Mouse (Mus musculus) megakaryocyte progenitor cell, adult 5-6 weeks (primary cell): ENCODE measurements around the gene Tarsl2. TPM values are rescaled to one million over a fixed set of nuclear protein-coding genes. Genes with fewer than 3 reads are reported as not detected.

Experiments
- ATAC-seq: replicated peaks from 2 replicates; pipeline ENCODE4 v1.8.0; 2016; ENCODE audit warnings: mild to moderate bottlenecking, moderate TSS enrichment, inconsistent platforms; ENCODE audit not compliant: poor library complexity
- total RNA-seq, 2 experiments: library from RNA; stranded (forward) in 1 of 2; stranded (reverse) in 1 of 2; fragments of 157-497, 149-512 nt in 1 of 2; fragments of 200-1000 nt in 1 of 2; gene quantifications; 2 replicates each; pipeline versions ENCODE4 v1.2.3 to v1.2.4; 2015 to 2017

The Tarsl2 gene
- total RNA-seq, 2 experiments from 2014 or later: 13.2 to 19.6 TPM

DNA sequence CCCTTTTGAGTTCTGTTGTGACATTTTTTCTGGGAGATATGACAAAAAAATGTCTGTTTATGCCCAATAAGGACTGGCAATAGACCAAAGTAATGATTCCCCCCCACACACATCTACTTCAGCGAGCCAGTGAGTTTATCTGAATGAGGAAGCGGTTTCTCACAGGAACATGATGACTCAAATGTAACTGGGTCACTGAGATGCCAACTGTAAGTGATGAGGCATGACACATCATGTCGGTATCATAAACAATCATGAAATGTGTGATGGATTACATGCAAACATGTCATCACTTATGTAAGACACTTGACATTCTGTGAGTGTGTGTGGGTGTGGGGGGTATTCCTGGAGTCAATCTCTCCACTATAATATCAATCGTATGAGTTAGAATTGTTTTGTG is 69.6 kb downstream of the Tarsl2 start:
- peak; percentile 85 for ATAC-seq

GRCm38 (mm10) chr7:65734024-65734423 is 89.3 kb downstream of the Tarsl2 start:
- ATAC-seq: no peak

- ATAC-seq: no peak
These were observed 90.6 kb downstream of the Tarsl2 start for GRCm38 (mm10) chr7:65735261-65735660.

DNA sequence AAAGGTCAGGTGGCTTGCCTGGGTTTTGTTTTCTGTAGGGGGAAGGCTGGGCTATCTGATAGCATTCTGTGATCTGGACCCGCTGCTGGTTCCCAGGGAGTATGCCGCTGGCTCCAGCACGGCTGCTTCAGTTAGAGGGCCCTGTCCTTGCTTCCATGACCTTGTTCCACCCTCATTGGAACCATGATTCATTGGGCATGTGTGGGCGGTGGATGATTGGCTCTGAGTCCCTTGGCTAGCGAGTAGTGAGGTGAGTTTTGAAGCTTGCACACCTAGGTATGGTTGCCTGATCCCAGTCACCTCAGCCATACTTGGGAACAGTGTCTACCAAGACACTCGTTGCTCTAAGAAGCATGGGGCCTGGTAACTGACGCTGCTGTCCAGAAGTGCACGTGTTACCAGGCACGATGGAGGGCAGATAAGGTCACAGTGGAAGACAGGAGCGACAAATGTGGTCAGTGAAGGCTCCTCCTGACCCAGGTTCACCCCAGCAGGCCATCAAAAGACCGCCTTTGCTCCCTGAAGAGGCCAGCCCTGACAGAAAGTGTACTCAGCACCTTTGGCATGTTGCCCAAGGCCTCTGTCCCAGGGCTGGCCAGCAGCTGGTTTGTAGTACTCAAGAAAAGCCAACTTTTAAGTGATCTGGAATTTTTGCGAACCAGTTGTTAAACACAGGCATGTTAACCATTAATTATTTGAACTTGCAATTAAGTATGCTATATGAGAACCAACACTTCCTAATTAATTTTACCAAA is 92.8 kb downstream of the Tarsl2 start:
- no peak for ATAC-seq

Other genes with a start within 250 kb of the Tarsl2 start
- gene Tjp1, start 117.1 kb upstream of the Tarsl2 start, total RNA-seq (2015): 1.4 TPM in 2 replicates
- gene Tjp1, start 117.1 kb upstream of the Tarsl2 start, total RNA-seq (2017): 0.71 and 4.8 TPM in 2 replicates
- 27.1 and 40.3 TPM in 2 replicates for gene Tm2d3, start 46.3 kb downstream of the Tarsl2 start, total RNA-seq (2015)
- 79.9 and 81.4 TPM in 2 replicates for gene Tm2d3, start 46.3 kb downstream of the Tarsl2 start, total RNA-seq (2017)
- not detected in 2 replicates for gene Pcsk6, start 216.8 kb downstream of the Tarsl2 start, total RNA-seq (2015)
- gene Pcsk6, start 216.8 kb downstream of the Tarsl2 start, total RNA-seq (2017): not detected in 2 replicates